Mouse (Mus musculus): Measurements from ENCODE around the gene Tarsl2.

DNA sequence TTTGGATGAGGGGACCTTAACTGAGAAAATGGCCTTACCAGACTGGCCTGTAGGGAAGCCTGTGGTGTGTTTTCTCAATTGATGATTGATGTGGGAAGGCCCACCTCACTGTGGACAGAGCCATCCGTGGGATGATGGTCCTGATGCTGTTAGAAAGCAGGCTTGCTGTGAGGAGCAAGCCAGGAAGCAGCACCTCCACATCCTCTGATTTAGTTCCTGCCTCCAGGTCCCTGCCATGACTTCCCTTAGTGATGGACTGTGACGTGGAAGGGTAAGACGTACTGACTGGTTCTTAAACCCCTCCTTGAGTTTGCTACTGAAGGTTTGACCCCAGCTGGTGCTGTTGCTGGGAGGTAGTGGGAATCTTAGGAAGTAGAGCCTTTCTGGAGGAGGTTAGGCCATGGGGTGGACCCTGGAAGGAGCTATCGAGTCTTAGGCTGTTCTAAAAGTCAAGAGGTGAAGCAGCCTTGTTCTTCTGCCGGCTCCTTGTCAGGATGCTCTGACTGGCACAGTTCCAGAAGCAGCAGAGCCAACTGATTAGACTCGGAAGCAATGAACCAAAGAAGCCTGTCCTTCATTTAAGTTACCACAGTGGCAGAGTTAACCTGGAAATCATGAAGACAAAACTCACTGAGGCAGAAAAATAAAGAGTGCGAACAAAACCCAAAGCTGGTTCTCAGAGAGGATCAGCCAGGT, 34.4 kb downstream of the Tarsl2 start:
- no peak for TF ChIP-seq E2F4 (IDR thresholded peaks at IDR 0.05; ENCODE audit: insufficient read depth)
- TF ChIP-seq POLR2A (IDR thresholded peaks at IDR 0.05; ENCODE audit: insufficient read length, low read depth), result no peak
- TF ChIP-seq USF1 (IDR thresholded peaks at IDR 0.05; ENCODE audit: low read depth), result no peak
- TF ChIP-seq POLR2AphosphoS2 (IDR thresholded peaks at IDR 0.05; ENCODE audit: insufficient read length, low read depth), result no peak
- no peak for TF ChIP-seq MYOD1 (IDR thresholded peaks at IDR 0.05; ENCODE audit: control insufficient read depth in 1 of 3, insufficient read length in 2 of 3, low read depth in 2 of 3)
